Mouse (Mus musculus) kidney, adult 2 months (tissue): Measurements from ENCODE around the gene E130114P18Rik.

Source experiments
- CTCF ChIP-seq: fragments of 200-500 bp; conservative IDR thresholded peaks from 2 replicates; pipeline ENCODE4 v1.5.1; 2011; ENCODE audit warnings: low read depth, mild to moderate bottlenecking, control low read depth, low read length, moderate library complexity, mixed read lengths; ENCODE audit not compliant: insufficient read depth, insufficient read length
- POLR2A ChIP-seq: fragments of 200-500 bp; IDR thresholded peaks from one replicate; pipeline ENCODE4 v1.6.1; 2011; ENCODE audit warnings: low read depth, low read length, control low read depth

GRCm38 (mm10) chr4:97532072-97532471 is 245.8 kb downstream of the E130114P18Rik start:
- TF ChIP-seq CTCF (no peak), POLR2A (no peak)
